Mouse (Mus musculus) ES-E14 (cell line): ENCODE results near the gene Washc3. TPM values are rescaled to one million over a fixed set of nuclear protein-coding genes. Genes with fewer than 3 reads are reported as not detected.

Experiments
- DNase-seq: peaks from one replicate; pipeline ENCODE4 v3.0.0-alpha.2; 2013; ENCODE audit warnings: low read depth, low spot score
- H3K27ac ChIP-seq: 2 replicates; pipeline ENCODE4 v1.5.1; 2012; ENCODE audit warnings: low read depth, mild to moderate bottlenecking, low read length, moderate library complexity, mixed read lengths; ENCODE audit not compliant: poor library complexity, insufficient read depth, severe bottlenecking
- H3K36me3 ChIP-seq: 2 replicates; pipeline ENCODE4 v1.6.1; 2012; ENCODE audit warnings: mild to moderate bottlenecking, low read length, moderate library complexity, mixed read lengths; ENCODE audit not compliant: control insufficient read depth, poor library complexity, insufficient read depth, severe bottlenecking
- H3K4me1 ChIP-seq, 2 experiments: fragments of 150-350 bp in 1 of 2; sonication (generic) in 1 of 2; 2 replicates each; pipeline ENCODE4 v1.6.1; 2012; ENCODE audit warnings: low read length in 2 of 2, mild to moderate bottlenecking in 1 of 2, mixed read lengths in 1 of 2; ENCODE audit not compliant: control insufficient read depth in 2 of 2, insufficient read depth in 2 of 2, poor library complexity in 1 of 2
- H3K4me3 ChIP-seq, 2 experiments: fragments of 150-350 bp in 1 of 2; sonication (generic) in 1 of 2; 2 replicates each; pipeline ENCODE4 v1.5.1; 2012; ENCODE audit warnings: low read length in 2 of 2, low read depth in 1 of 2, mild to moderate bottlenecking in 1 of 2, mixed read lengths in 1 of 2; ENCODE audit not compliant: insufficient read depth in 1 of 2, poor library complexity in 1 of 2, severe bottlenecking in 1 of 2
- H3K9ac ChIP-seq: 2 replicates; pipeline ENCODE4 v1.6.1; 2012; ENCODE audit warnings: low read depth, mild to moderate bottlenecking, low read length, mixed read lengths; ENCODE audit not compliant: poor library complexity, insufficient read depth, severe bottlenecking
- H3K9me3 ChIP-seq: fragments of 150-350 bp; sonication (generic); 2 replicates; pipeline ENCODE4 v1.6.1; 2012; ENCODE audit warnings: low read depth, mild to moderate bottlenecking, low read length; ENCODE audit not compliant: control insufficient read depth, insufficient read depth
- CHD2 ChIP-seq: IDR thresholded peaks from 2 replicates; pipeline ENCODE4 v1.6.1; 2014; ENCODE audit warnings: mild to moderate bottlenecking, low read depth, low read length, inconsistent platforms
- HCFC1 ChIP-seq: IDR thresholded peaks from 2 replicates; pipeline ENCODE4 v1.6.1; 2012; ENCODE audit warnings: low read length, inconsistent platforms, borderline replicate concordance; ENCODE audit not compliant: insufficient read depth
- MAFK ChIP-seq: IDR thresholded peaks from 2 replicates; pipeline ENCODE4 v1.6.1; 2014; ENCODE audit warnings: mild to moderate bottlenecking, low read depth, low read length, inconsistent platforms; ENCODE audit not compliant: insufficient read depth
- ZC3H11A ChIP-seq: IDR thresholded peaks from 2 replicates; pipeline ENCODE4 v1.6.1; 2012; ENCODE audit warnings: low read depth, mild to moderate bottlenecking, inconsistent platforms, low read length, borderline replicate concordance
- ZNF384 ChIP-seq: IDR thresholded peaks from 2 replicates; pipeline ENCODE4 v1.6.1; 2012; ENCODE audit warnings: low read depth, low read length, inconsistent platforms
- in situ Hi-C, 2 experiments: fragments of 600-800 bp; cut with MboI; formaldehyde crosslinking; loops; one replicate each; pipeline ENCODE4 v1.15.1; 2025; ENCODE audit warnings: low sequenced_read_pairs in 2 of 2, inconsistent platforms in 1 of 2; ENCODE audit not compliant: unreplicated experiment in 2 of 2
- total RNA-seq: library from RNA; depleted of rRNA; stranded (reverse); fragments of 300-350 nt; gene quantifications from 2 replicates; pipeline ENCODE4 v1.2.3, GENCODE M21; 2012

Washc3 gene
- total RNA-seq, 1 experiment: 39.9 TPM

- no peak overlapping the region for H3K9ac ChIP-seq
- H3K4me1 ChIP-seq: peaks cover 0 to 2% of the 10 kb centered on the region in 2 experiments; a peak in 1 of 4 replicates
- no peak overlapping the region for H3K27ac ChIP-seq
- H3K9me3 ChIP-seq: no peaks in the 10 kb centered on the region
- TF ChIP-seq ZNF384 (no peak), MAFK (no peak), ZC3H11A (no peak), CHD2 (no peak), HCFC1 (no peak)
- in situ Hi-C loops: no loop called here
- H3K36me3 ChIP-seq: no peaks in the 10 kb centered on the region
- no peak overlapping the region for H3K4me3 ChIP-seq
- DNase-seq: no peak
Measured at GRCm38 (mm10) chr10:88227962-88228361, 27.1 kb downstream of the Washc3 start.

GRCm38 (mm10) chr10:88228521-88229017, 27.7 kb downstream of the Washc3 start:
- in situ Hi-C loops: no loop called here
- Histone ChIP-seq H3K9me3 (no peaks in the 10 kb centered on the region), H3K4me3 (no peak overlapping the region), H3K36me3 (no peaks in the 10 kb centered on the region), H3K4me1 (peaks cover 0 to 2% of the 10 kb centered on the region in 2 experiments; a peak in 1 of 4 replicates), H3K27ac (no peak overlapping the region), H3K9ac (no peak overlapping the region)
- TF ChIP-seq HCFC1 (no peak), CHD2 (no peak), ZC3H11A (no peak), MAFK (no peak), ZNF384 (no peak)
- DNase-seq: no peak

GRCm38 (mm10) chr10:88231671-88232070, 30.8 kb downstream of the Washc3 start:
- H3K9me3 ChIP-seq: no peaks in the 10 kb centered on the region
- in situ Hi-C loops: no loop called here
- no peak overlapping the region for H3K4me3 ChIP-seq
- no peak for DNase-seq
- TF ChIP-seq MAFK (no peak), CHD2 (no peak), ZC3H11A (no peak), ZNF384 (no peak), HCFC1 (no peak)
- H3K9ac ChIP-seq: no peak overlapping the region
- H3K36me3 ChIP-seq: no peaks in the 10 kb centered on the region
- H3K27ac ChIP-seq: no peak overlapping the region
- H3K4me1 ChIP-seq: peaks cover 0 to 2% of the 10 kb centered on the region in 2 experiments; a peak in 1 of 4 replicates

GRCm38 (mm10) chr10:88232765-88233164, 31.9 kb downstream of the Washc3 start:
- Histone ChIP-seq H3K27ac (no peak overlapping the region), H3K9ac (no peak overlapping the region), H3K9me3 (no peaks in the 10 kb centered on the region), H3K36me3 (no peaks in the 10 kb centered on the region), H3K4me3 (no peak overlapping the region), H3K4me1 (no peaks in the 10 kb centered on the region)
- no peak for TF ChIP-seq CHD2
- TF ChIP-seq MAFK: no peak
- no peak for TF ChIP-seq ZNF384
- TF ChIP-seq ZC3H11A: no peak
- TF ChIP-seq HCFC1: no peak
- DNase-seq: no peak
- in situ Hi-C loops: no loop called here

GRCm38 (mm10) chr10:88244681-88245080, 43.8 kb downstream of the Washc3 start:
- no peak overlapping the region for H3K9ac ChIP-seq
- TF ChIP-seq ZNF384: no peak
- no peak for TF ChIP-seq HCFC1
- TF ChIP-seq MAFK: no peak
- TF ChIP-seq CHD2: no peak
- TF ChIP-seq ZC3H11A: no peak
- H3K4me1 ChIP-seq: no peaks in the 10 kb centered on the region
- no peaks in the 10 kb centered on the region for H3K9me3 ChIP-seq
- H3K4me3 ChIP-seq: no peak overlapping the region
- H3K27ac ChIP-seq: no peak overlapping the region
- in situ Hi-C loops: no loop called here
- H3K36me3 ChIP-seq: no peaks in the 10 kb centered on the region; the same call in 1 of the 2 replicates
- no peak for DNase-seq
